Mouse (Mus musculus): ENCODE measurements around the gene Gm20662.

- TF ChIP-seq GATA1 (IDR thresholded peaks at IDR 0.05; ENCODE audit: borderline replicate concordance, low read length): no peak
- no peak for TF ChIP-seq CTCF (IDR thresholded peaks at IDR 0.05; ENCODE audit: low read depth, low read length)
- no peak for TF ChIP-seq GATA2 (IDR thresholded peaks at IDR 0.05; ENCODE audit: borderline replicate concordance, low read depth, low read length)
- TF ChIP-seq POLR2AphosphoS5 (IDR thresholded peaks at IDR 0.05; ENCODE audit: insufficient replicate concordance, low read depth, low read length): no peak
Observed at GRCm38 (mm10) chr9:108023216-108023615, 27.1 kb downstream of the Gm20662 start.

All from G1E (cell line).